26 mouse cellular contexts compared by ENCODE assay signal in genomic region chr13:52198649-52199348, GRCm38 (mm10).
DNase-seq lines count a peak whose midpoint lies in the region; ATAC-seq and TF ChIP-seq lines count a peak whose summit lies in the region.
"Had no signal": no experiment of that assay in that cellular context is flagged by ENCODE, and none has a peak within 500 bp of the region (broad histone marks: within the 10 kb centered on the region; RNA-seq: fewer than 3 reads in every experiment).

No protein-coding gene starts in this region.

- 79% methylated on average over 7 of the region's 7 CpGs for WGBS in heart, adult 2 months
- 77% methylated on average over 7 of the region's 7 CpGs for WGBS in heart, embryonic 12.5 days
- WGBS in kidney, postnatal 0 days = 83% methylated on average over 7 of the region's 7 CpGs
- WGBS in kidney, embryonic 16.5 days = 88% methylated on average over 7 of the region's 7 CpGs
- WGBS in midbrain, postnatal 0 days = 81% methylated on average over 7 of the region's 7 CpGs
- 77% methylated on average over 7 of the region's 7 CpGs for WGBS in midbrain, embryonic 13.5 days

- H3K4me1 ChIP-seq in heart, adult 2 months (ENCODE audit: control insufficient read depth, insufficient read depth, low read length) = peaks cover 1% of the 10 kb centered on the region; the same call in 1 of the 2 replicates
- H3K4me1 ChIP-seq in heart, embryonic 12.5 days (replicated peaks) = no peaks in the 10 kb centered on the region
- H3K4me1 ChIP-seq in kidney, postnatal 0 days (replicated peaks; ENCODE audit: insufficient read depth, low read length) = no peaks in the 10 kb centered on the region
- H3K4me1 ChIP-seq in kidney, embryonic 16.5 days (ENCODE audit: insufficient read depth, low read length) = no peaks in the 10 kb centered on the region
- no peaks in the 10 kb centered on the region for H3K4me1 ChIP-seq in midbrain, postnatal 0 days (ENCODE audit: insufficient read depth, low read length)
- H3K4me1 ChIP-seq in midbrain, embryonic 13.5 days (replicated peaks) = peaks cover 9% of the 10 kb centered on the region
- H3K4me1 ChIP-seq: embryonic facial prominence, embryonic 13.5 days had no signal

- intact Hi-C loops in heart, adult 2 months (cut with DNase I) = no loop called here

- H3K4me2 ChIP-seq in heart, embryonic 12.5 days = no peak overlapping the region
- no peak overlapping the region for H3K4me2 ChIP-seq in kidney, postnatal 0 days (ENCODE audit: low read length)
- no peak overlapping the region for H3K4me2 ChIP-seq in kidney, embryonic 16.5 days (replicated peaks; ENCODE audit: low read depth, low read length)
- H3K4me2 ChIP-seq in midbrain, postnatal 0 days (ENCODE audit: low read depth, low read length, poor library complexity, severe bottlenecking) = no peak overlapping the region
- H3K4me2 ChIP-seq in midbrain, embryonic 13.5 days (replicated peaks) = no peak overlapping the region
- H3K4me2 ChIP-seq: embryonic facial prominence, embryonic 13.5 days; forebrain, embryonic 13.5 days; limb, embryonic 12.5 days; midbrain, embryonic 12.5 days; neural tube, embryonic 13.5 days had no signal

- no peaks in the 10 kb centered on the region for H3K79me2 ChIP-seq in heart, adult 2 months (replicated peaks; ENCODE audit: control insufficient read depth, insufficient read depth, low read length)

- no peak for DNase-seq in heart, adult 2 months
- DNase-seq in kidney, postnatal 0 days (ENCODE audit: low spot score) = no peak
- no peak for DNase-seq in midbrain, postnatal 0 days (ENCODE audit: low spot score)
- DNase-seq in frontal cortex, postnatal 14 days (ENCODE audit: low spot score in 2 of 2) = no peak
- DNase-seq in cerebellum, adult 11 months = no peak
- DNase-seq: adrenal gland, postnatal 14 days; cerebellum, adult 8-10 months; cerebellum, postnatal 36 days; embryo, embryonic 11 days; gastrocnemius, postnatal 36 days; kidney, adult 8-10 months; kidney, postnatal 25 days; layer of hippocampus, postnatal 36 days; thymus, postnatal 25 days had no signal

- no peak for TF ChIP-seq POLR2A in heart, adult 2 months (IDR thresholded peaks at IDR 0.05; ENCODE audit: insufficient read depth, low read depth, low read length)

- no peak for ATAC-seq in heart, embryonic 12.5 days (ENCODE audit: insufficient number of reproducible peaks, low FRiP score)
- no peak for ATAC-seq in kidney, postnatal 0 days (replicated peaks; ENCODE audit: low FRiP score, low read depth)
- no peak for ATAC-seq in kidney, embryonic 16.5 days (ENCODE audit: low FRiP score, low TSS enrichment)
- no peak for ATAC-seq in midbrain, postnatal 0 days (ENCODE audit: low FRiP score)
- no peak for ATAC-seq in midbrain, embryonic 13.5 days
- ATAC-seq: CD4-positive, CD25-positive, alpha-beta regulatory T cell, adult 4 months; forebrain, embryonic 13.5 days had no signal

- no peak overlapping the region for H3K9ac ChIP-seq in heart, adult 2 months (ENCODE audit: low read depth, low read length)
- no peak overlapping the region for H3K9ac ChIP-seq in heart, embryonic 12.5 days
- H3K9ac ChIP-seq in kidney, postnatal 0 days (ENCODE audit: low read depth, low read length) = no peak overlapping the region
- H3K9ac ChIP-seq in kidney, embryonic 16.5 days (replicated peaks; ENCODE audit: low read length) = no peak overlapping the region
- no peak overlapping the region for H3K9ac ChIP-seq in midbrain, postnatal 0 days (replicated peaks; ENCODE audit: low read length, poor library complexity, severe bottlenecking)
- H3K9ac ChIP-seq in midbrain, embryonic 13.5 days (replicated peaks) = no peak overlapping the region
- H3K9ac ChIP-seq: embryonic facial prominence, embryonic 13.5 days; forebrain, embryonic 13.5 days; limb, embryonic 12.5 days; liver, embryonic 14.5 days; midbrain, embryonic 12.5 days; neural tube, embryonic 13.5 days had no signal

- H3K36me3 ChIP-seq in heart, adult 2 months (ENCODE audit: control insufficient read depth, insufficient read depth, low read length) = no peaks in the 10 kb centered on the region
- H3K36me3 ChIP-seq in heart, embryonic 12.5 days = no peaks in the 10 kb centered on the region
- H3K36me3 ChIP-seq in kidney, postnatal 0 days (ENCODE audit: insufficient read depth, low read length) = no peaks in the 10 kb centered on the region
- no peaks in the 10 kb centered on the region for H3K36me3 ChIP-seq in kidney, embryonic 16.5 days (ENCODE audit: insufficient read depth, low read length)
- no peaks in the 10 kb centered on the region for H3K36me3 ChIP-seq in midbrain, postnatal 0 days (ENCODE audit: insufficient read depth, low read length)
- H3K36me3 ChIP-seq in midbrain, embryonic 13.5 days = no peaks in the 10 kb centered on the region
- H3K36me3 ChIP-seq: embryonic facial prominence, embryonic 13.5 days; G1E; limb, embryonic 12.5 days; midbrain, embryonic 12.5 days; neural tube, embryonic 13.5 days had no signal

- no peaks in the 10 kb centered on the region for H3K27me3 ChIP-seq in heart, adult 2 months (ENCODE audit: control insufficient read depth, insufficient read depth, low read length)
- H3K27me3 ChIP-seq in heart, embryonic 12.5 days (replicated peaks) = no peaks in the 10 kb centered on the region
- H3K27me3 ChIP-seq in kidney, postnatal 0 days (ENCODE audit: insufficient read depth, low read length) = no peaks in the 10 kb centered on the region
- H3K27me3 ChIP-seq in kidney, embryonic 16.5 days (ENCODE audit: insufficient read depth, low read length) = no peaks in the 10 kb centered on the region
- H3K27me3 ChIP-seq in midbrain, postnatal 0 days (ENCODE audit: insufficient read depth, low read length) = peaks cover 4% of the 10 kb centered on the region; the same call in 1 of the 2 replicates
- peaks cover 54% of the 10 kb centered on the region for H3K27me3 ChIP-seq in midbrain, embryonic 13.5 days
- H3K27me3 ChIP-seq: embryonic facial prominence, embryonic 13.5 days; limb, embryonic 12.5 days had no signal

- peak; percentile 39 for TF ChIP-seq CTCF in heart, adult 2 months (IDR thresholded peaks at IDR 0.05)
- TF ChIP-seq CTCF in kidney, postnatal 0 days (IDR thresholded peaks at IDR 0.05; ENCODE audit: low read depth) = peak; percentile 29; the same call in 1 of the 2 replicates
- TF ChIP-seq CTCF in midbrain, postnatal 0 days (IDR thresholded peaks at IDR 0.05) = 0 out of 2 replicates have a peak, but pooled peaks have one; percentile 6

- H3K4me3 ChIP-seq in heart, adult 2 months = no peak overlapping the region
- H3K4me3 ChIP-seq in heart, embryonic 12.5 days = no peak overlapping the region
- H3K4me3 ChIP-seq in kidney, postnatal 0 days (replicated peaks; ENCODE audit: low read depth, low read length) = no peak overlapping the region
- no peak overlapping the region for H3K4me3 ChIP-seq in kidney, embryonic 16.5 days (ENCODE audit: low read length)
- no peak overlapping the region for H3K4me3 ChIP-seq in midbrain, postnatal 0 days (ENCODE audit: low read depth, low read length)
- H3K4me3 ChIP-seq in midbrain, embryonic 13.5 days (replicated peaks) = no peak overlapping the region
- H3K4me3 ChIP-seq: embryonic facial prominence, embryonic 13.5 days; erythroblast, embryonic 14.5 days; forebrain, embryonic 13.5 days; limb, embryonic 12.5 days; midbrain, embryonic 12.5 days; neural tube, embryonic 13.5 days had no signal

- TF ChIP-seq EP300 in heart, adult 2 months (IDR thresholded peaks at IDR 0.05; ENCODE audit: insufficient read depth, low read depth, low read length) = no peak

- H3K27ac ChIP-seq in heart, adult 2 months = no peak overlapping the region
- H3K27ac ChIP-seq in heart, embryonic 12.5 days (ENCODE audit: poor library complexity, severe bottlenecking) = no peak overlapping the region
- no peak overlapping the region for H3K27ac ChIP-seq in kidney, postnatal 0 days
- H3K27ac ChIP-seq in kidney, embryonic 16.5 days (ENCODE audit: low read length) = no peak overlapping the region
- H3K27ac ChIP-seq in midbrain, postnatal 0 days (ENCODE audit: low read depth, low read length) = no peak overlapping the region
- no peak overlapping the region for H3K27ac ChIP-seq in midbrain, embryonic 13.5 days
- H3K27ac ChIP-seq: embryonic facial prominence, embryonic 13.5 days; forebrain, embryonic 13.5 days; limb, embryonic 12.5 days; liver, embryonic 14.5 days; midbrain, embryonic 12.5 days; neural tube, embryonic 13.5 days had no signal

- no peaks in the 10 kb centered on the region for H3K9me3 ChIP-seq in heart, embryonic 12.5 days (replicated peaks)
- no peaks in the 10 kb centered on the region for H3K9me3 ChIP-seq in kidney, postnatal 0 days (replicated peaks; ENCODE audit: low read length)
- no peaks in the 10 kb centered on the region for H3K9me3 ChIP-seq in kidney, embryonic 16.5 days (ENCODE audit: low read length)
- no peaks in the 10 kb centered on the region for H3K9me3 ChIP-seq in midbrain, postnatal 0 days (ENCODE audit: low read length)
- no peaks in the 10 kb centered on the region for H3K9me3 ChIP-seq in midbrain, embryonic 13.5 days
- H3K9me3 ChIP-seq: embryonic facial prominence, embryonic 13.5 days; forebrain, embryonic 13.5 days; G1E; limb, embryonic 12.5 days; midbrain, embryonic 12.5 days; neural tube, embryonic 13.5 days had no signal
